Mouse (Mus musculus) embryonic fibroblast, embryonic 13.5 days (primary cell): ENCODE results near the gene Milr1. TPM values are rescaled to one million over a fixed set of nuclear protein-coding genes. Genes with fewer than 3 reads are reported as not detected.

Experiments used
- H3K27ac ChIP-seq: 2 replicates; pipeline ENCODE4 v1.5.1; 2012; ENCODE audit warnings: low read length, control low read depth, inconsistent platforms; ENCODE audit not compliant: insufficient read depth
- H3K4me1 ChIP-seq: 2 replicates; pipeline ENCODE4 v1.6.1; 2011; ENCODE audit warnings: low read length; ENCODE audit not compliant: control insufficient read depth, insufficient read depth
- H3K4me3 ChIP-seq: 2 replicates; pipeline ENCODE4 v1.5.1; 2011; ENCODE audit warnings: mild to moderate bottlenecking, control low read depth, low read length; ENCODE audit not compliant: insufficient read depth
- CTCF ChIP-seq: IDR thresholded peaks from 2 replicates; pipeline ENCODE4 v1.5.1; 2011; ENCODE audit warnings: mild to moderate bottlenecking, control low read depth, low read length, moderate library complexity, borderline replicate concordance; ENCODE audit not compliant: insufficient read depth
- POLR2A ChIP-seq: IDR thresholded peaks from 2 replicates; pipeline ENCODE4 v1.6.1; 2011; ENCODE audit warnings: low read depth, mild to moderate bottlenecking, control low read depth, low read length, moderate library complexity
- polyA plus RNA-seq: library from polyadenylated mRNA; stranded (reverse); fragments of >200 nt; gene quantifications from 2 replicates; pipeline ENCODE4 v1.2.4, GENCODE M21; 2011; ENCODE audit warnings: low read depth; ENCODE audit not compliant: missing spikeins, insufficient read length

Milr1 gene
- polyA plus RNA-seq, 1 experiment = 1.4 TPM

DNA sequence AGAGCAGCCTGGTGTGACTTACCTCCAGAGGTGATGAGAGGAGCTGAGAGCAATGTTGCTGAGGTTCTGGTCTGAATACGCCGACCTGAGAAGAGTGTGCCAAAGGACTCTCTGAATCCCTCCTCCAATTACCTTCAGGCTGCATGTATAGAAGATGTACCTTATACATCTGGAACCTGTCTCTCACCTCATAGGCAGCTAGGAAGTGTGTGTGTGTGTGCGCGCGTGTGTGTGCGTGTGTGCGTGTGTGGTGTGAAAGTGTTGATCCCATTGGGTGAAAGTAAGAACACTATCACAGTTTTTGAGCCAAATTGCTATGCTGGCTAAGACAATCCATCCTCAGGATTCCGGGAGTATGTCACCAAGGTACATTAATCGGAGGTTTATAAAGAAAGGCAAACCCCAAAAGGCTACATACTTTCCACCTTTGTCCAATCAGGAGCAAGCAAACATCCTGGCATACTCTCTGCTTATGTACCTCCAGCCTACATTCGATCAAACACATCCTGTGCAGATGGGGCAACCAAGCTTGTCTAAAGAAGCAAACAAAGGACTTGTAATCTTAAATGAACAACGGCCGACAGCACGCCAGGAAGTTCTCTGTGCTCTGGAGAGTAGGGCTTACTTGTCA is 790 bp upstream of the Milr1 start, which contains the start of gene Pecam1:
TSS of gene Pecam1 (minus strand) at position 508 of the 631 bp plus-strand sequence.
- Histone ChIP-seq H3K4me1 (no peaks in the 10 kb centered on the region; the same call in 1 of the 2 replicates), H3K27ac (no peak within 1 kb of the TSS), H3K4me3 (no peak within 1 kb of the TSS)
- TF ChIP-seq CTCF (no peak), POLR2A (no peak)

DNA sequence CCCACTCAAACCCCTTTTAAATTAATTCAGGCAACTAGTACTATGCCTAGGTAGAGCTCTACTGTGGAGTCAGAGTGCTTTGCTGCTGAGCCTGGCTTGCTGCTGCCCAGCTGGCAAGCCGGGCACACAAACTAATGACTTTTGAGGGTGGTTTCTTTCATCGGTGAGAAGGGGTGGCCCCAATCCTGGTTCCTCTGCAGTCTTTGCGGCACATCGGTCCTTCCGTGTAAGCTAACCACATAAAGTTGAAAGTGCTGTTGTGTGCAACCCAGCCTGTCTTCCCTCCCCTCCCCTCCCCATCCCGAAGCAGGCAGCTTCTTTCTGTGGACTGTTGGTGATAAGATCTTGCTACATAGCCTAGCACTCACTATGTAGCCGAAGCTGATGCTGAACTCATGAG is 1.1 kb downstream of the Milr1 start:
- H3K27ac ChIP-seq = no peak overlapping the region
- H3K4me1 ChIP-seq = no peaks in the 10 kb centered on the region; the same call in 1 of the 2 replicates
- no peak for TF ChIP-seq CTCF
- TF ChIP-seq POLR2A = no peak
- no peak overlapping the region for H3K4me3 ChIP-seq

DNA sequence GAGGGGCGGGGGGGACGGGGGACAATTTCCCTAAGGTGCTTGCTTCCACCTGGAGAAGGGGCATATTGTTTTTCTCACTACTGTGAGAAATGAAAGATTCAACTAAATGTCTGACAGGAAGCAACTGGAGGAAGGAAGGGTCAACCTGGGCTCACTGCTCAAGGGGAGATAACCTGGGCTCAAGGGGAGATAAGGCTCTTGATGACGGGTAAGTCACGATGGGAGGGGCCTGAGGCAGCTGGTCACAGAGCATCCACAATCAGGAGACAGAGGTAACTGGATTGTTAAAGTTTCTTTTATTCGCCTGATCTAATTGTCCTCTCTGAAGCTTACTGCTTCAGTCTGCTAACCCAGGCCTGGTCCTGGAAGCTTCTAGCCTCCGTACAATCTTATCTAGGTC is 2.3 kb downstream of the Milr1 start:
- no peaks in the 10 kb centered on the region; the same call in 1 of the 2 replicates for H3K4me1 ChIP-seq
- H3K4me3 ChIP-seq = no peak overlapping the region
- TF ChIP-seq POLR2A (no peak), CTCF (no peak)
- H3K27ac ChIP-seq = no peak overlapping the region

DNA sequence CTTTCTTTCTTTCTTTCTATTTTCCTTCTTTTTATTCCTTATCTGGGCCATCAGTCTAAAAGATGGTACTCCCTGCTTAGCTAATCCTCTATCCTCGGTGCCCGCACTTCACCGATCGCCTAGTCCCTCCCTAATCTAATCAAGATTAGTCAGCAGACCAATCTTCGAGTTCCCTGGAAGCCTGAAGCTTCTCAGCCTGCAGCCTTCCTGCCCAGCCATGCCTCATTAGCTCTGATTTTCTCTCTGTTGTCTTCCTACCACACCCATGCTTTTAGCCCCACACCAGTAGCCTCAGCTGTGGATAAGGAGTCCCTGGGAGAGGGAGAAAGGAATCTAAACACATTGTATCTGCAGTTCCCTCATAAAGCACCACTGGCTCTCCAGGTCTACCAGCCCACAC is 4.6 kb downstream of the Milr1 start:
- no peak overlapping the region for H3K27ac ChIP-seq
- no peak for TF ChIP-seq POLR2A
- no peak for TF ChIP-seq CTCF
- H3K4me3 ChIP-seq = no peak overlapping the region
- no peaks in the 10 kb centered on the region for H3K4me1 ChIP-seq

DNA sequence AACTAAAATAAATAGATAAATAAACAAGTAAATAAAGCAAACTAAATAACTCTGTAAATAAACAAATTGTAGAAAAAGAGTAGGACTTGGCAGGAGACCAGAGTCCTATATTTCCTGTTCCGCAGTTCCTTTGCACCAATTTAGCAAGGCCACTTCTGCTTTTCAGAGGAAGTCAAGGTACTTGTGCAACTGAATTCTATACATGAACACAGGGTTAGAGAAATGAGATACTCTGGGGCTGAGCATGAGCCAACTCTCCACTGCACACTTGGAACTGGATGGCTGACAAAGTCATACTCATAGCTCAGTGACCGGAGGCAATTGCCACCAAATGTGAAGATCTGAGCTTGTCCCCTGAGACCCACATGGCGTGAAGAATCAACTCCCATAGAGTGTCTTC is 8.0 kb downstream of the Milr1 start:
- H3K27ac ChIP-seq = no peak overlapping the region
- H3K4me3 ChIP-seq = no peak overlapping the region
- TF ChIP-seq POLR2A (no peak), CTCF (no peak)
- no peaks in the 10 kb centered on the region for H3K4me1 ChIP-seq

DNA sequence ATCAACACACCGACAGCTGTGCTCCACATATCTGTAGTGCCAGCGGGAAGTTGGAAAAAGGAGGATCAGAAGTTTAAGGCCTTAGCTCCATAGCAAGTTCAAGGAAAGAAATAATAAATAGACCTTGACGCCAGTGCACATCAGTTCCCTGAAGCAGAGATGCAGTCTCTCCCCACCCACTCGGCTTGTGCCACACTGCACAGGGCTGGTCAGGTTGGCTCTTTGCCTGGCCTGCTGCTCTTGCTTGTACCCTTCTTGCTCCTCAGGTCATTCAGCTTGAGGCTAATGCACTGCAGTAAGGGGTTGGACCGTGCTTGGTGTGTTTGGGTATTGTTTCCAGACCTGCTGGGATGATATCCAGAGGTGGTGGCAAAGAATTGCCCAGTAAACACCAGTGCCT is 9.5 kb downstream of the Milr1 start:
- Histone ChIP-seq H3K27ac (no peak overlapping the region), H3K4me3 (no peak overlapping the region), H3K4me1 (no peaks in the 10 kb centered on the region)
- TF ChIP-seq POLR2A = no peak
- TF ChIP-seq CTCF = no peak

DNA sequence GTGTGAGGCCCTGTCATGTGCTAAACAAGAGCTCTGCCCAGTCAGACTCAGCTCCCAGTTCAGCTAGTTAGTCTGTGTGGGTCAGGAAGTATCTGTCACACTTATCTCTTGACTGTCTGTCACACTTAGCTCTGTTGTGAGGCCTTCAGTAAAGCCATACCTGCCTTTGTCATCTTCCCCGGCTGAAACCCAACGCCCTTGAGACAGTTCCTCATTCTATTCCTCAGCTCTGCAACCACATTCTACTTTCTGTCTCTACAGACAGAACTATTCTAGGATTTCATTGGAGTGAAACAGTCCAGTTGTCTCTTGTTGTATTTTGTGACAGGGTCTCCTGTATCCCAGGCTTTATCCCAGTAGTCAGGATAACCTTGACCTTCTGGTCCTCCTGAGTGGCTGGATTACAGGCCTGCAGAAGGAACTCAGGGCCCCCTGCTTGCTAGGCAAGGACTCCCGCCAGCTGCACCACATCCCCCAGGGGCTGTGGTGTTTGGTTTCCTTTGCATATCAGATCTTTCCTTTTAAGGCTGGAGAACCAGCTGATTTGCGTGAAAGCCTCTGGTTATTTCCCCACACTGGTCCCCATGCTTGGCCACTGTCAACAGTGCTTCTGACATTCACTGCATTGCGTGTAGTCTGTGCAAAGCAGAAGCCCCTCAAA is 11.2 kb downstream of the Milr1 start:
- TF ChIP-seq POLR2A (no peak), CTCF (no peak)
- 0 out of 2 replicates have a peak overlapping the region, but pooled peaks have one; percentile 11 for H3K27ac ChIP-seq
- H3K4me1 ChIP-seq = no peaks in the 10 kb centered on the region
- no peak overlapping the region for H3K4me3 ChIP-seq

DNA sequence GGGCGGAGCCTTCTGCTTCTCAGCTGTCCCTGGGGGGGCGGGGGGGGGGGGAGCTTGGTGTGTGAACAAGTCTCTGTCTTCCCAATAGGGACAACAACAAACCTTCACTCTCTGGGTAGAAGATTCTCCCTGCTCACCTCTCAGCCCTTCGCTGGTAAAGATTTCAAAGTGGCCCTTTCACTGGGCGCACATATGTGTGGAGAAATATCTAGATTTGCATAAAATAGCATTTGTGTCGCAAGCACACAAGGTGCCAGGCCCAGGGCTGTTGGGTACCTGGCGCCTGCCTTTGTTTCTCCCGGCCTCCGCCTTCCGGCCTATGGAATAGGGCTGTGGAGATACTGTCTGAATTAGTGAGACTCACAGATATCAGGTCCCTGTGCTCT is 11.8 kb downstream of the Milr1 start:
- no peak overlapping the region for H3K27ac ChIP-seq
- no peaks in the 10 kb centered on the region for H3K4me1 ChIP-seq
- H3K4me3 ChIP-seq = no peak overlapping the region
- TF ChIP-seq POLR2A (no peak), CTCF (no peak)

DNA sequence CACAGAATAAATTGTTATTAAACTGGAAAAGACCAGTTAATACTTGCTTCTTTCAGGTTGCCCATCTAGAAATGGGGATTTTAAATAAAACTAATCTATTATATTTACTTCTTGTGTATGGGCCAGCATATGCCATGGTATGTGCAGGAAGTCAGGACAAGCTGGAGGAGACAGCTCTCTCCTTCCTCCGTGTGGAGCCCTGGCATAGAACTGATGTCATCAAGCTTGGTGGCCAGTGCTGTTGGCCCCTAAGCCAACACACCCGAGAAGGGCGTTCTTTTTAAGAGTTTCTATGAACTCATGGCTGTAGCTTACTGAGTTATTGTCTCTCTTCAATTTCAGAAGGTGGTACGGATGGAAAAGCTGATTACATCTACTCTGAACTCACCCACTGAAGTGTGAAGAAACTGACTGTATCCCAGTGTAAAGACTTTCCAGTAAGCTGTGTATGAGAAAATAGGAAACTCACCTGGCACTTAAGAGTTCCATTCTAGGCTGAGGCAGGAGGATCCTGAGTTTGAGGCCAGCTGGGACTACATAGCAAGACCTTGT is 15.7 kb downstream of the Milr1 start:
- H3K4me3 ChIP-seq = no peak overlapping the region
- no peak overlapping the region for H3K27ac ChIP-seq
- no peaks in the 10 kb centered on the region for H3K4me1 ChIP-seq
- TF ChIP-seq POLR2A (no peak), CTCF (no peak)

DNA sequence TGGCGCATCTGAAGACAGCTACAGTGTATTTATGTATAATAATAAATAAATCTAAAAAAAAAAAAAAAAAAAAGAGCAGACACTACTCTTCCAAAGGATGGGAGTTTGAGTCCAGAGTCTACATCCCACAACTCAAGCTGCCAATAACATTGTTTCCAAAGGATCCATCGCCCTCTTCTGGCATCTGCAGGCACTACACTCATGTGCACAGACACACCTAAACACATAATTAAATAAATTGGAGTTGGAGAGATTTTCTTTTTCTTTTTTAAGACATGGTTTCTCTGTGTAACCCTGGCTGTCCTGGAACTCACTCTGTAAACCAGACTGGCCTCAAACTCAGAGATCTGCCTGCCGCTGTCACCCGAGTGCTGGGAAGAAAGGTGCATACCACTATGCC is 16.5 kb downstream of the Milr1 start:
- Histone ChIP-seq H3K27ac (no peak overlapping the region), H3K4me1 (no peaks in the 10 kb centered on the region), H3K4me3 (no peak overlapping the region)
- no peak for TF ChIP-seq CTCF
- TF ChIP-seq POLR2A = no peak
